Mouse (Mus musculus) lung, embryonic 14.5 days (tissue): Measurements from ENCODE around the gene Erc1. TPM values are rescaled to one million over a fixed set of nuclear protein-coding genes. Genes with fewer than 3 reads are reported as not detected.
A peak's percentile ranks its signal among the peaks of the same experiment; 100 is the strongest.

ENCODE experiments used
- ATAC-seq: fragments of 200-750 bp; cut with Nextera tagmentation; 2 replicates; pipeline ENCODE4 v1.8.0; 2017; ENCODE audit warnings: mild to moderate bottlenecking, moderate TSS enrichment, moderate library complexity; ENCODE audit not compliant: insufficient read depth
- DNase-seq: peaks from one replicate; pipeline ENCODE4 v3.0.0-alpha.2; 2015
- H3K27ac ChIP-seq: fragments of 300-500 bp; sonication (generic); 2 replicates; pipeline ENCODE4 v1.5.1; 2014; ENCODE audit warnings: low read depth, mild to moderate bottlenecking, moderate library complexity
- H3K27me3 ChIP-seq: fragments of 300-500 bp; sonication (generic); 2 replicates; pipeline ENCODE4 v1.6.1; 2014; ENCODE audit warnings: low read length, control low read depth; ENCODE audit not compliant: insufficient read depth
- H3K36me3 ChIP-seq: fragments of 300-500 bp; sonication (generic); 2 replicates; pipeline ENCODE4 v1.6.1; 2014; ENCODE audit warnings: control low read depth; ENCODE audit not compliant: insufficient read depth
- H3K4me1 ChIP-seq: fragments of 300-500 bp; sonication (generic); 2 replicates; pipeline ENCODE4 v1.6.1; 2014; ENCODE audit warnings: antibody characterized with exemption, control low read depth; ENCODE audit not compliant: insufficient read depth
- H3K4me2 ChIP-seq: fragments of 300-500 bp; sonication (generic); 2 replicates; pipeline ENCODE4 v1.6.1; 2014; ENCODE audit warnings: mild to moderate bottlenecking
- H3K4me3 ChIP-seq: fragments of 300-500 bp; sonication (generic); 2 replicates; pipeline ENCODE4 v1.5.1; 2014; ENCODE audit warnings: low read depth, low read length
- H3K9ac ChIP-seq: fragments of 300-500 bp; sonication (generic); 2 replicates; pipeline ENCODE4 v1.6.1; 2014
- H3K9me3 ChIP-seq: fragments of 300-500 bp; sonication (generic); 2 replicates; pipeline ENCODE4 v1.6.1; 2016; ENCODE audit warnings: low read depth, low read length, control low read depth
- CTCF ChIP-seq: IDR thresholded peaks from 2 replicates; pipeline ENCODE4 v1.5.1; 2016; ENCODE audit warnings: antibody characterized with exemption, low read depth
- WGBS: fragments of 180-500 bp; shearing (Covaris S2); extraction: QIAGEN DNeasy Blood & Tissue Kit; methylation state at CpG from one replicate; pipeline ENCODE4 v1.1.7; 2014; 5-methylcytosine and 5-hydroxymethylcytosine counted together
- polyA plus RNA-seq: library from polyadenylated mRNA; unstranded; fragments of >200 nt; fragmentation: Nextera tagmentation; extraction: Ambion mirVana; gene quantifications from 2 replicates; pipeline ENCODE4 v1.2.1, GENCODE M21; 2014

Erc1 gene
- polyA plus RNA-seq, 1 experiment from 2014 or later = 27.1 TPM

DNA sequence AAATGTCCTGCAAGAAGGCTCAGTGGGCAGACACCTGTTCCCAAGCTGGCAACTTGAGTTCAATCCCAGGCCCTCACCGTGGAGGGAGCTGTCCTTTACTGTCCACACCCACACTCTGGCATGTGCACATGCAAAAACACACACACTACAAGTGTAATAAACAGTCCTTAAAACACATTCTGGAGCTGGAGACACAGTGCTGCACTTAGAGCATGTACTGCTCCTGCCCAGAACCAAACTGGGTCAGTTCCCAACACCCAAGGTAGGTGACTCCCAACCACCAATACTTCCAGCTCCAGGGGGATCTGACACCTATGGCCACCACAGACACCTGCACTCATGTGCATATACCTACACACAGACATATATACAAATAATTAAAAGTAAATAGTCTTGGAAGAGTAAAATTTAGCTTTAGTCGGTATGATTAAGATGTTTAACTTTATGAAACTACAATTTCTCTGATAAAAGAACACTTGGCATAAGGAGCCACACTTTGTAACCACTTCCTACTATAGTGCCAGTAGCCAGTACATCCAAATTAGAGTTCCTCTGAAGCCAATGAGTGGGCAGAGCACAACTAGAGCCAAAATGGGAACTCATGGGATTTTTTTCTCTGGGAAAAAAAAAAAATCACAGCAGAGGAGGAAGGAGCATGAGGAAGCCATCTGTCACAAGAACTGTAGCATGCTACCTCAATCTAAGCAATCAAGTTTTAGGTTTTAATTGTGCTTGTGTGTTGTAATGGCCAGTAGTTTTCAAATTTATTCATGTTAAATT is 39.1 kb downstream of the Erc1 start:
- no peak overlapping the region for H3K4me2 ChIP-seq
- H3K4me3 ChIP-seq = no peak overlapping the region
- DNase-seq (no peak), ATAC-seq (no peak)
- no peak overlapping the region for H3K9ac ChIP-seq
- no peak for TF ChIP-seq CTCF
- H3K36me3 ChIP-seq = 0 out of 2 replicates have a peak, but pooled peaks cover 2% of the 10 kb centered on the region
- H3K9me3 ChIP-seq = no peaks in the 10 kb centered on the region
- 84% methylated on average over 2 of the region's 2 CpGs for WGBS
- H3K27me3 ChIP-seq = no peaks in the 10 kb centered on the region
- no peaks in the 10 kb centered on the region for H3K4me1 ChIP-seq
- no peak overlapping the region for H3K27ac ChIP-seq

DNA sequence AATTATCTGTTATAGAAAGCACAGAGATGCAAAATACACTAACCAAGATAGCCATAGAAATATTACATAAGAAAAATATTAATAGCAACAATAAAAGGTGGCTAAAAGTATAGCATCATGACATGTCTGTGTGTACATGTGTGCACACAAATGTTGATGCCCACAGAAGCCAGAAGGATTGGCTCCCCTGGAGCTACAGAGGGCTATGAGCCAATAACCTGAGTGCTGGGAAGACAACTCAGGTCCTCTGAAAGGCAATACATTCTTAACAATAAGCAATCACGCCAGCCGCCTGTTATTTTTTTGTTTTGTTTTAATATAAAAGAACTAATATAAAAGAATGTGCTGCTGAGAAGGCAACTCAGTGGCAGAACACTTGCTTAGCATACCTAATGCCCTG is 44.7 kb downstream of the Erc1 start:
- Histone ChIP-seq H3K4me3 (no peak overlapping the region), H3K9ac (no peak overlapping the region), H3K4me1 (no peaks in the 10 kb centered on the region), H3K36me3 (no peaks in the 10 kb centered on the region), H3K27ac (no peak overlapping the region), H3K4me2 (no peak overlapping the region), H3K27me3 (no peaks in the 10 kb centered on the region), H3K9me3 (no peaks in the 10 kb centered on the region)
- no peak for TF ChIP-seq CTCF
- ATAC-seq (no peak), DNase-seq (no peak)
- 95% methylated on average over 2 of the region's 2 CpGs for WGBS

- ATAC-seq (no peak), DNase-seq (no peak)
- H3K27me3 ChIP-seq = no peaks in the 10 kb centered on the region
- no peak for TF ChIP-seq CTCF
- H3K9me3 ChIP-seq = no peaks in the 10 kb centered on the region
- H3K27ac ChIP-seq = no peak overlapping the region
- no peak overlapping the region for H3K4me3 ChIP-seq
- WGBS = 87% methylated on average over 12 of the region's 12 CpGs
- no peak overlapping the region for H3K9ac ChIP-seq
- no peaks in the 10 kb centered on the region for H3K4me1 ChIP-seq
- H3K4me2 ChIP-seq = no peak overlapping the region
- H3K36me3 ChIP-seq = peaks cover 13% of the 10 kb centered on the region; the same call in 1 of the 2 replicates
Observed at GRCm38 (mm10) chr6:119796911-119797486, 51.0 kb downstream of the Erc1 start.

- no peak for ATAC-seq
- 94% methylated on average over 5 of the region's 5 CpGs for WGBS
- Histone ChIP-seq H3K4me2 (no peak overlapping the region), H3K9me3 (no peaks in the 10 kb centered on the region), H3K27me3 (no peaks in the 10 kb centered on the region), H3K27ac (no peak overlapping the region), H3K9ac (no peak overlapping the region), H3K4me3 (no peak overlapping the region), H3K4me1 (no peaks in the 10 kb centered on the region), H3K36me3 (peaks cover 13% of the 10 kb centered on the region; the same call in 1 of the 2 replicates)
- no peak for TF ChIP-seq CTCF
- DNase-seq = no peak
Observed at GRCm38 (mm10) chr6:119796291-119796690, 51.7 kb downstream of the Erc1 start.

DNA sequence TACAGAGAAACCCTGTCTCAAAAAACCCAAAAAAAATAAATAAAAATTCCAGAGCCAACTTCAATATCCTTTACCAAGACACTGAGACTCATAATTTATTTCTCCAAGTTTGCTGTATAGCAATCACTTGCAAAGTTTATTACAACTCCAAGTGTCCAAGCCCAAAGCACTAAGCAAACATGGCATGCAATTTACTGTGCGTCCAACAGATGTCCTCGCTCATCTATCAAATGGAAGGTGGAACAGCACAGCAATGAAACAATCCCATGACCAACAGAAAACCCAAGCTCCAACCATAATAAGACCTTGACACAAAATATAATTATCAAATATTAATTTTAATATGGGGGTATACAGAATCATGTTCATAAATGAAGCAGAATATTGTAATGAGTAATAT is 55.4 kb downstream of the Erc1 start:
- DNase-seq = peak; percentile 80
- Histone ChIP-seq H3K9ac (no peak overlapping the region), H3K27ac (no peak overlapping the region), H3K4me2 (no peak overlapping the region), H3K4me3 (no peak overlapping the region), H3K4me1 (no peaks in the 10 kb centered on the region), H3K9me3 (no peaks in the 10 kb centered on the region), H3K36me3 (peaks cover 20% of the 10 kb centered on the region; the same call in 1 of the 2 replicates), H3K27me3 (no peaks in the 10 kb centered on the region)
- no peak for ATAC-seq
- 47% methylated on average over 2 of the region's 2 CpGs for WGBS
- TF ChIP-seq CTCF = peak; percentile 74

- no peak for ATAC-seq
- Histone ChIP-seq H3K4me2 (no peak overlapping the region), H3K36me3 (peaks cover 19% of the 10 kb centered on the region; the same call in 1 of the 2 replicates), H3K27me3 (no peaks in the 10 kb centered on the region), H3K4me1 (no peaks in the 10 kb centered on the region), H3K9me3 (no peaks in the 10 kb centered on the region), H3K9ac (no peak overlapping the region), H3K27ac (no peak overlapping the region), H3K4me3 (no peak overlapping the region)
- 90% methylated on average over 2 of the region's 2 CpGs for WGBS
- no peak for TF ChIP-seq CTCF
- DNase-seq = no peak
Observed at GRCm38 (mm10) chr6:119782416-119782815, 65.6 kb downstream of the Erc1 start.

- peaks cover 19% of the 10 kb centered on the region; the same call in 1 of the 2 replicates for H3K36me3 ChIP-seq
- H3K27me3 ChIP-seq = no peaks in the 10 kb centered on the region
- no peak for ATAC-seq
- no peaks in the 10 kb centered on the region for H3K4me1 ChIP-seq
- no peaks in the 10 kb centered on the region for H3K9me3 ChIP-seq
- H3K4me3 ChIP-seq = no peak overlapping the region
- H3K4me2 ChIP-seq = no peak overlapping the region
- H3K9ac ChIP-seq = no peak overlapping the region
- DNase-seq = no peak
- no peak overlapping the region for H3K27ac ChIP-seq
- 53% methylated on average over 3 of the region's 3 CpGs for WGBS
- no peak for TF ChIP-seq CTCF
Observed at GRCm38 (mm10) chr6:119781109-119781508, 66.9 kb downstream of the Erc1 start.
